Mouse (Mus musculus): ENCODE data around the gene B3gat3.
A peak's percentile ranks its signal among the peaks of the same experiment; 100 is the strongest.

B3gat3 gene

GRCm38 (mm10) chr19:8897865-8898495 is 22.2 kb upstream of the B3gat3 start, which contains the start of gene Ganab:
Gene Ganab (plus strand): TSS chr19:8898071.
- DNase-seq (ENCODE audit: low spot score), result peak; percentile 91

- DNase-seq (ENCODE audit: low spot score), result no peak
These were observed 21.6 kb upstream of the B3gat3 start for GRCm38 (mm10) chr19:8898576-8898975.

GRCm38 (mm10) chr19:8899079-8899478 is 21.1 kb upstream of the B3gat3 start:
- no peak for DNase-seq (ENCODE audit: low spot score)

GRCm38 (mm10) chr19:8903412-8903811 is 16.8 kb upstream of the B3gat3 start:
- DNase-seq (ENCODE audit: low spot score), result no peak

DNA sequence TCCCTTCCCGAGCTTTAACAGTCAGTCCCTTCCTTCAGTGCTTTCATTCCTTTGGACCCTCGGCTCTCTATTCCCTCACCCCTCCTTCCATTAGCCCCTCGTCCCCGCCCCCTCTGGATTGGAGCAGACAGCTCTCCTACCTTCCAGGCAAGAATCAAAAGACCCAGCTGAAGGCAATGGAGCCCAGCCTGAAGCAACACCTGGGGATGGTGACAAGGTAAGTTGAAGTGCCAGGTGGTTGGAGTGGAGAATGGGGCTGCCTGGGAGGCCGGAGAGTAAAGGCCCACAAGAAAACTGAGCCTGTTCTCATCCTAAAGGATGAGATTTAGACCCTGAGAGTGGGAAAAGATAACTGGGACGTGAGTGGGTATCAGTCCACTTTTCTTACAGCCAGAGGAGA is 11.6 kb upstream of the B3gat3 start:
- DNase-seq (ENCODE audit: low spot score), result no peak

- DNase-seq (ENCODE audit: low spot score), result no peak
These were observed 8.4 kb upstream of the B3gat3 start for GRCm38 (mm10) chr19:8911810-8912209.

- DNase-seq (ENCODE audit: low spot score), result no peak
These were observed 6.0 kb upstream of the B3gat3 start for GRCm38 (mm10) chr19:8914212-8914611.

DNA sequence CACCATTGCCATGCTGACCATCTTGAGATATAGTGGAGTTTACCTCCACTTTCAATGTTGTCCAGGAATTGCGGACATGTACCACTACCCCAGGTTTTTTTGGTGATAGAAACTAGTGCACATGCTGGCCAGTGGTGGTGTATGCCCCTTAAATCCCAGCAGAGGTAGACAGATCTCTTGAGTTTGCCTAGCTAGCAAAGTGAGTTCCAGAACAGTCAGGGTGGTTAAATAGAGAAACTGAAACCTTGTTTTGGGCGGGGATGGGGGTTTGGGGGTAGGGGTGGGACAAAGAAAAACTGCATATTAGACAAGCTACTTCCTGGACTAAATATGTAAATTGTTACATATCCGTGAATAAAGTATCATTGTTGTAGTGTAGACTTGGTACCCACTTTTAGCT is 1.2 kb upstream of the B3gat3 start:
- DNase-seq (ENCODE audit: low spot score), result no peak

GRCm38 (mm10) chr19:8919684-8920072 is 496 bp upstream of the B3gat3 start:
- DNase-seq (ENCODE audit: low spot score), result no peak

DNA sequence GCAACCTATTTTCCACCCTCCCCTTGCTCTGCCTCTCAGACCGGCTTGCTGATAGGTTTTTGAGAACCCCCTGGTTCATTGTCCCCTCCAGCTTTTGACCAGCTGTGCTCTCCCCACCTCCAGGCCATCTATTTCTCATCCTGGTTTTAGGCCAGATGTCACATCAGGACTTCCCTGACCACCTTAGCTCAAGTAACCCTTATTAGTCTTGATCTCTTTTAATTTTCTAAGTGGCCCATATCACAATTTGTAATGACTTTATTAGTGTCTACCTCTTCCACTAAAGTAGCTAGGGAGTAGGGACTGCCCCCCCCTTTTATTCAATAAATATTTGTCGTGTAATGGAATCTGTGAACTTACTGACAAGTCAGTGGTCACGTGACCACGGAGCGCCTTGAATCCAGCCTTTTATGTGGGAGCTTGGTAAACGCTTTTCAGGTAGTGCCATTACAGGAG is 690 bp downstream of the B3gat3 start:
- no peak for DNase-seq (ENCODE audit: low spot score)

GRCm38 (mm10) chr19:8921741-8922140 is 1.6 kb downstream of the B3gat3 start:
- DNase-seq (ENCODE audit: low spot score), result no peak

GRCm38 (mm10) chr19:8926766-8927165 is 6.6 kb downstream of the B3gat3 start:
- no peak for DNase-seq (ENCODE audit: low spot score)

GRCm38 (mm10) chr19:8927891-8928525 is 7.8 kb downstream of the B3gat3 start:
- DNase-seq (ENCODE audit: low spot score), result no peak

GRCm38 (mm10) chr19:8928689-8929223 is 8.6 kb downstream of the B3gat3 start:
- no peak for DNase-seq (ENCODE audit: low spot score)

- peak; percentile 81 for DNase-seq (ENCODE audit: low spot score)
These were observed 9.3 kb downstream of the B3gat3 start, which contains the start of the genes Rom1 and Eml3 for GRCm38 (mm10) chr19:8929224-8930088. Gene Rom1 (minus strand): TSS chr19:8929356. Gene Eml3 (plus strand): TSS chr19:8929552.

DNA sequence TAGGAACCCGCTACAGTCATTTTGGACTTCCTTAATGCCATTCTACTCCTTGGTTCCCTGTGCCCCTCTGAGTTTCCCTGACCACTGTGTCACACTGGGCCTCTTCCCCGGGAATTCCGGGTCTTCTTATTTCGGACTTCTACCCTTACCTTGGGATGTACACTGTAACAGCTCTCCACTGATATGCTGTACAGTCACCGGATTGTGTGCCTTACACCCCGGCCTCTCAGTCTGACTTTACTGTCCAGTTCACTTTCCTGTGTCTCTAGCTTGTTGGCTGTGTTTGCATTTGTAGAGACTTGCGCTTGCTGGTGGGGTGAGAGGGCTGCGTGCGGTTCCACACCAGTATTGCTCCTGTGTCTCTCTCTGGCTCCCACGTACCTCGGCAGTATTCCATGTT is 9.9 kb downstream of the B3gat3 start:
- no peak for DNase-seq (ENCODE audit: low spot score)

GRCm38 (mm10) chr19:8930771-8931170 is 10.6 kb downstream of the B3gat3 start:
- DNase-seq (ENCODE audit: low spot score), result no peak

- DNase-seq (ENCODE audit: low spot score), result no peak
These were observed 16.6 kb downstream of the B3gat3 start for GRCm38 (mm10) chr19:8936736-8937135.

DNA sequence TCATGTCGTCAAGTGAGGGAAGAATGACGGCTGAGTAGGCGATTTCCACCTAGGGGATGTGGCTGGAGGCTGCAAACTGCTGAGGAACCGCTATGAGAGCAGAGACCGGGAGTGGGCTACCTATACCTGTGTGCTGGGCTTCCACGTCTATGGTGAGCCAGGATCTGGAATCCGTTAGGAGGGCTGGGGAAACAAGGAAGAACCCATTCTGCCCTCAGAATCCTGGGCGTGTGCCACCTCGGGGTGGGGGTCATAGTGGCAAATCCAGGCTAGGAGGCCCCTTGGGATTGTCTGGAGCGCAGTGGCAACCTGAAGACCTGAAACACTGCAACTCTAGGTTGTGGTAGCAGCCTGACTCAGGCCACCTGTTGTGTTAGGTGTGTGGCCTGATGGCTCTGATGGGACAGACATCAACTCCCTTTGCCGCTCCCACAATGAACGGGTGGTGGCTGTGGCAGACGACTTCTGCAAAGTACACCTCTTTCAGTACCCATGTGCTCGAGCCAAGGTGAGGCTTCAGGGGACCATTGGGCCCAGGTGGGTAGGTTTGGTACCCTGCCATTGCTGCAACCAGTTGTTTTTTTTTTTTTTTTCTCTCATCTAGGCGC is 20.5 kb downstream of the B3gat3 start:
- no peak for DNase-seq (ENCODE audit: low spot score)

DNA sequence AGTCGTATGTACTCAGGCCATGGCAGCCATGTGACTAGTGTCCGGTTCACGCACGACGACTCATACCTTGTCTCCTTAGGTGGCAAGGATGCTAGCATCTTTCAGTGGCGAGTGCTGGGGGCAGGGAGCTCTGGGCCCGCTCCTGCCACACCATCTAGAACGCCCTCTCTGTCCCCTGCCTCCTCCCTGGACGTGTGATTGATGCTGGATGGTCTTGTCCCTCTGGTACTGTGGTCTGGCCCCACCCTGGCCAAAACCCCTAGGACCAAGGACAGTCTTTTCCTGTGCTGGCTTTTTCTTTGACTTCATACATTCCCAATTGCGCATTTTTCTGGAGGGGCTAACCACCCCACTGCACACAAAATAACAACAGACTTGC is 21.0 kb downstream of the B3gat3 start:
- DNase-seq (ENCODE audit: low spot score), result no peak

DNA sequence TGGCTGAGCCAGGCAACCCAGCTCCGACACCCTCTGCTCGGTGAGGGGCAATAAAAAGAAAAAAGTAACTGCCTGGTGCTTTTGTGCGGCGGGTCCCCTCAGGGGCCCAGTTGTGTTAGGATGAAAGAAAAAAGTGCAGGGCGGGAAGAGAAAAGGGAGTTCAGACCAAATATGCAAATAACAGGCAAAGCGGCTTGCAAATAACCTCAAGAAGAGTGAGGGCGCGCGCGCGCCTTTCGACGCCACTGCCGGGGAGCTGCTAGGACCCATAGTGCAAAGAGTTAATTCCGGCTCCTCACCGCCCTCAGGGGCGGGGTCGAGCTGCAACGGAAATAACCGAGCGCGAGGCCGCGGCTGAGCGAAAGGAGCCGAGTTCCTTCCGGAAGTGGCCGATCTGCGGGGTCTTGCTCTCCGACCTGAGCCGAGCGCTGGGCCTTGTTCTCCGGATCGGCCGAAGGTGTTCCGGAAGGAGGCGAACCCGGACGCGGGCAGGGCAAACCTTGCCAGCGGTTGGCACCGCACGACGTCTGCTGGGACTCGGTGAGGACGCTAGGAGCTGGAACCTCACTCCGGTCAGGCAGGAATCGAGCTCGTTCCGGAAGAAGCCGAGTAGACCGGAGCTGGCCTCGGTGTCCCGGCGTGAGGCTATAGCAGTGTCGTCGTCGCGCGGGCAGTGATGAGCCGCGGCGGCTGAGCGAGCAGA is 21.5 kb downstream of the B3gat3 start, which contains the start of gene Mta2:
Mta2 (plus strand) TSS at position 361 of the 703 bp plus-strand sequence.
- DNase-seq (ENCODE audit: low spot score), result peak; percentile 93
